Mouse (Mus musculus) cortical plate, adult 2 months (tissue): ENCODE results near the gene Ldah.

Experiments used
- CTCF ChIP-seq: fragments of 200-500 bp; IDR thresholded peaks from 2 replicates; pipeline ENCODE4 v1.5.1; 2011; ENCODE audit warnings: mild to moderate bottlenecking, control low read depth, low read length; ENCODE audit not compliant: insufficient read depth; ENCODE audit errors: extremely low read depth
- POLR2A ChIP-seq: fragments of 200-500 bp; IDR thresholded peaks from 2 replicates; pipeline ENCODE4 v1.6.1; 2011; ENCODE audit warnings: mild to moderate bottlenecking, low read length, control low read depth; ENCODE audit not compliant: insufficient read depth; ENCODE audit errors: extremely low read depth

- TF ChIP-seq CTCF (no peak), POLR2A (no peak)
These were observed 8.7 kb downstream of the Ldah start for GRCm38 (mm10) chr12:8216392-8217280.
